In the genomic region with DNA sequence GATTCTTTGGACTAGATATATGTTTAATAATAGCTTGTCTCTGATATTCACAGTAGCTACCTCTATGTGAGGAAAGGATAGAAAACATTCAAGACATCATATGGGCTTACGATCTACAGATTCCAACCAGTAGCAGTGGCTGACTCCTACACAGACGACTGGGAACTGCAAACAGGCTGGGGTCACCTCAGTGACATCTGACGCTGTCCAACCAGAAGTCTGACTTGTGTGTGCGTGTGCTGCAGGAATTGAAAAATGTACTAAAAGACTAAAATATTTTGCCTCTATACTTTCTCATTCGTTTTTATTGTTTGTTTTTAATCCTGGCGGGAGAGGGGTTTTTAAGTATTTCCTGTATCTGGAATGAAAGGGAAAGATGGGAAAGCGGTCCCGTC, we compare ENCODE assay signal across 8 mouse cellular contexts. TPM values are rescaled to one million over a fixed set of nuclear protein-coding genes. Genes with fewer than 3 reads are reported as not detected.
DNase-seq lines count a peak whose midpoint lies in the region; ATAC-seq lines count a peak whose summit lies in the region.

No protein-coding gene starts in this region.

- peaks cover 20% of the 10 kb centered on the region for H3K4me1 ChIP-seq in kidney, embryonic 14.5 days (ENCODE audit: control insufficient read depth, insufficient read depth, low read length)
- H3K4me1 ChIP-seq in hindbrain, embryonic 11.5 days (replicated peaks; ENCODE audit: control insufficient read depth, insufficient read depth, low read length): 0 out of 2 replicates have a peak, but pooled peaks cover 6% of the 10 kb centered on the region
- peaks cover 26% of the 10 kb centered on the region for H3K4me1 ChIP-seq in liver, embryonic 16.5 days (ENCODE audit: control insufficient read depth, low read depth, low read length)

- WGBS in kidney, embryonic 14.5 days: 1% methylated on average over 8 of the region's 8 CpGs
- 4% methylated on average over 8 of the region's 8 CpGs for WGBS in hindbrain, embryonic 11.5 days
- WGBS in liver, embryonic 16.5 days (ENCODE audit: insufficient replicate concordance): 11% methylated on average over 8 of the region's 8 CpGs

- H3K36me3 ChIP-seq in kidney, embryonic 14.5 days (ENCODE audit: control insufficient read depth, insufficient read depth, low read length): no peaks in the 10 kb centered on the region
- H3K36me3 ChIP-seq in hindbrain, embryonic 11.5 days (ENCODE audit: control insufficient read depth, insufficient read depth, low read length): no peaks in the 10 kb centered on the region
- H3K36me3 ChIP-seq in liver, embryonic 16.5 days (ENCODE audit: control insufficient read depth, insufficient read depth): no peaks in the 10 kb centered on the region

- peak overlapping the region; percentile 93; the same call in 1 of the 2 replicates for H3K9ac ChIP-seq in kidney, embryonic 14.5 days (ENCODE audit: low read depth, low read length)
- H3K9ac ChIP-seq in hindbrain, embryonic 11.5 days (ENCODE audit: low read depth, low read length): peak overlapping the region; percentile 100
- H3K9ac ChIP-seq in liver, embryonic 16.5 days (ENCODE audit: low read depth, low read length): peak overlapping the region; percentile 90

- H3K4me3 ChIP-seq in kidney, embryonic 14.5 days (ENCODE audit: low read length): peak overlapping the region; percentile 84
- H3K4me3 ChIP-seq in hindbrain, embryonic 11.5 days (ENCODE audit: low read depth, low read length): peak overlapping the region; percentile 97
- peak overlapping the region; percentile 91 for H3K4me3 ChIP-seq in liver, embryonic 16.5 days (ENCODE audit: low read depth, low read length)

- peak overlapping the region; percentile 80 for H3K4me2 ChIP-seq in kidney, embryonic 14.5 days (replicated peaks; ENCODE audit: low read depth, low read length)
- peak overlapping the region; percentile 66 for H3K4me2 ChIP-seq in hindbrain, embryonic 11.5 days (replicated peaks; ENCODE audit: low read depth, low read length)
- peak overlapping the region; percentile 92 for H3K4me2 ChIP-seq in liver, embryonic 16.5 days (ENCODE audit: low read depth, low read length)

- no peaks in the 10 kb centered on the region for H3K9me3 ChIP-seq in kidney, embryonic 14.5 days (ENCODE audit: control insufficient read depth, low read length)
- no peaks in the 10 kb centered on the region for H3K9me3 ChIP-seq in hindbrain, embryonic 11.5 days (ENCODE audit: control insufficient read depth, low read length)
- H3K9me3 ChIP-seq in liver, embryonic 16.5 days (replicated peaks; ENCODE audit: control insufficient read depth, low read length): no peaks in the 10 kb centered on the region

- no peak for DNase-seq in kidney, adult 18-20 months
- peak; percentile 77 for DNase-seq in brain, adult 2 months (ENCODE audit: low read depth, low spot score)
- no peak for DNase-seq in hindbrain, embryonic 11.5 days (ENCODE audit: low spot score)
- peak; percentile 31 for DNase-seq in testis, postnatal 10 days (ENCODE audit: low spot score)
- DNase-seq in right cerebral cortex, postnatal 36 days (ENCODE audit: low spot score in 2 of 2): no peak
- no peak for DNase-seq in B cell, adult 2 months

- ATAC-seq in kidney, embryonic 14.5 days (ENCODE audit: low FRiP score, low TSS enrichment): no peak
- no peak for ATAC-seq in hindbrain, embryonic 11.5 days (ENCODE audit: low FRiP score)
- no peak for ATAC-seq in liver, embryonic 16.5 days (ENCODE audit: low read depth)

- peak overlapping the region; percentile 93 for H3K27ac ChIP-seq in kidney, embryonic 14.5 days (ENCODE audit: low read depth, low read length)
- peak overlapping the region; percentile 99 for H3K27ac ChIP-seq in hindbrain, embryonic 11.5 days (ENCODE audit: low read depth, low read length)
- H3K27ac ChIP-seq in liver, embryonic 16.5 days (ENCODE audit: low read length): peak overlapping the region; percentile 93

- H3K27me3 ChIP-seq in kidney, embryonic 14.5 days (ENCODE audit: control insufficient read depth, insufficient read depth, low read length): no peaks in the 10 kb centered on the region
- no peaks in the 10 kb centered on the region for H3K27me3 ChIP-seq in hindbrain, embryonic 11.5 days (ENCODE audit: control insufficient read depth, insufficient read depth, low read length)
- no peaks in the 10 kb centered on the region for H3K27me3 ChIP-seq in liver, embryonic 16.5 days (ENCODE audit: control insufficient read depth, insufficient read depth, low read depth, low read length)

RNA-seq across cellular contexts. Expression of gene Vezf1, which starts 0.9 kb away (rescaled TPM):
- polyA plus RNA-seq in kidney, embryonic 14.5 days (2014; fragmentation: Nextera tagmentation; extraction: Ambion mirVana): 39.4 and 50.7 TPM in 2 replicates
- 77.7 and 80.7 TPM in 2 replicates for polyA plus RNA-seq in hindbrain, embryonic 11.5 days (2014; fragmentation: Nextera tagmentation; extraction: Ambion mirVana)
- 7.3 and 7.7 TPM in 2 replicates for polyA plus RNA-seq in liver, embryonic 16.5 days (2015; fragmentation: Nextera tagmentation; extraction: Ambion mirVana)

RNA-seq across cellular contexts. Expression of gene Srsf1, which starts 20.0 kb away (rescaled TPM):
- polyA plus RNA-seq in kidney, embryonic 14.5 days (2014; fragmentation: Nextera tagmentation; extraction: Ambion mirVana): 273 and 432 TPM in 2 replicates
- polyA plus RNA-seq in hindbrain, embryonic 11.5 days (2014; fragmentation: Nextera tagmentation; extraction: Ambion mirVana): 493 and 503 TPM in 2 replicates
- 101 and 102 TPM in 2 replicates for polyA plus RNA-seq in liver, embryonic 16.5 days (2015; fragmentation: Nextera tagmentation; extraction: Ambion mirVana)

RNA-seq across cellular contexts. Expression of gene Cuedc1, which starts 30.7 kb away (rescaled TPM):
- 13.2 and 17.0 TPM in 2 replicates for polyA plus RNA-seq in kidney, embryonic 14.5 days (2014; fragmentation: Nextera tagmentation; extraction: Ambion mirVana)
- 17.6 TPM in 2 replicates for polyA plus RNA-seq in hindbrain, embryonic 11.5 days (2014; fragmentation: Nextera tagmentation; extraction: Ambion mirVana)
- polyA plus RNA-seq in liver, embryonic 16.5 days (2015; fragmentation: Nextera tagmentation; extraction: Ambion mirVana): 0.33 and 0.57 TPM in 2 replicates

Comparison
In these comparisons a context has a peak if more than half of its experiments do, and no peak if none do; other contexts are left out.
1. DNase-seq: peak in brain, adult 2 months (single experiment) and testis, postnatal 10 days (single experiment); none in kidney, adult 18-20 months (single experiment), hindbrain, embryonic 11.5 days (single experiment), right cerebral cortex, postnatal 36 days (0 of 2) and B cell, adult 2 months (0 of 2).
2. Peak in every context shown above with its lines, with median percentiles within 50 percentile points of each other: H3K27ac ChIP-seq, H3K4me2 ChIP-seq, H3K4me3 ChIP-seq and H3K9ac ChIP-seq.